ENCODE assay signal across 9 mouse cellular contexts in the genomic region with DNA sequence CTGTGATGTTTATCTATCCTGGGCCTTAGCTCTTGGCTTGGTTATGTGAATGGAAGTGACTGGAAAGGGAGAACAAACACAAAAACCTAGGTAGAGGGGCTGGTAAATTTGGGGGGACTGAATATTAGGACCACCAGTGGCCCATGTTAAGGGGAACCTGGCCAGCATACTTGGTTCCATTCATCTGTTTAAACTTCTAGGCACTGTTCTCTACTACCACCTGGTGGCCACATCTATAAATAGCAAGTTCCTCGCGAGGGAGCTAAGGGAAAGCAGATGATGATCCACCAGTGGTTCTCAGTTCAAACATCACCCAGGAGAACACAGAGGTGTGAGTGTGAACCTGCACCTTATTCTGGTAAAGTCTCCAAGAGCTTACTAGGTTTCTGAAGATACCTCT. TPM values are rescaled to one million over a fixed set of nuclear protein-coding genes. Genes with fewer than 3 reads are reported as not detected.
DNase-seq lines count a peak whose midpoint lies in the region; ATAC-seq and TF ChIP-seq lines count a peak whose summit lies in the region.
"Had no signal": no experiment of that assay in that cellular context is flagged by ENCODE, and none has a peak within 500 bp of the region (broad histone marks: within the 10 kb centered on the region; RNA-seq: fewer than 3 reads in every experiment).

No protein-coding gene starts in this region.

- ATAC-seq in cerebellum, adult (ENCODE audit: insufficient number of reproducible peaks, low FRiP score, low TSS enrichment) = 0 out of 2 replicates have a peak, but pooled peaks have one; percentile 56
- ATAC-seq in heart, postnatal 0 days (ENCODE audit: insufficient read depth, low read depth) = peak; percentile 24; the same call in 1 of the 2 replicates

- peaks cover 34% of the 10 kb centered on the region for H3K36me3 ChIP-seq in heart, postnatal 0 days (replicated peaks; ENCODE audit: control insufficient read depth, insufficient read depth, low read length)

- H3K4me3 ChIP-seq in heart, postnatal 0 days (ENCODE audit: low read depth, low read length) = no peak overlapping the region
- H3K4me3 ChIP-seq: liver, embryonic 15.5 days had no signal

- no peak for TF ChIP-seq EP300 in heart, postnatal 0 days (IDR thresholded peaks at IDR 0.05; ENCODE audit: low read depth)

- H3K27me3 ChIP-seq in heart, postnatal 0 days (ENCODE audit: control insufficient read depth, insufficient read depth, low read length) = no peaks in the 10 kb centered on the region
- H3K27me3 ChIP-seq: liver, embryonic 15.5 days had no signal

- H3K9me3 ChIP-seq in heart, postnatal 0 days (replicated peaks; ENCODE audit: control insufficient read depth, low read length) = no peaks in the 10 kb centered on the region
- H3K9me3 ChIP-seq: liver, embryonic 15.5 days had no signal

- H3K27ac ChIP-seq in heart, postnatal 0 days (ENCODE audit: low read depth) = no peak overlapping the region
- H3K27ac ChIP-seq: liver, embryonic 15.5 days had no signal

- no peak for DNase-seq in cerebellum, adult 11-12 months
- peak; percentile 63 for DNase-seq in ZHBTc4 (ENCODE audit: low read depth, low spot score)
- peak; percentile 84 for DNase-seq in embryo, embryonic 10.5 days (ENCODE audit: low spot score)
- DNase-seq in heart, postnatal 0 days (ENCODE audit: low spot score) = peak; percentile 72
- DNase-seq in layer of hippocampus, adult 9-10 months (ENCODE audit: low spot score) = peak; percentile 68
- DNase-seq in lung, postnatal 25 days (ENCODE audit: low spot score) = peak; percentile 77
- peak; percentile 54 for DNase-seq in right cerebral cortex, postnatal 14 days

- WGBS in heart, postnatal 0 days = 0% methylated on average over 2 of the region's 2 CpGs

- TF ChIP-seq CTCF in heart, postnatal 0 days (IDR thresholded peaks at IDR 0.05; ENCODE audit: low read depth) = peak; percentile 96

- H3K4me1 ChIP-seq in heart, postnatal 0 days (ENCODE audit: control insufficient read depth, insufficient read depth) = no peaks in the 10 kb centered on the region
- H3K4me1 ChIP-seq: liver, embryonic 15.5 days had no signal

- no peak overlapping the region for H3K9ac ChIP-seq in heart, postnatal 0 days (replicated peaks; ENCODE audit: low read depth, low read length)
- H3K9ac ChIP-seq: liver, embryonic 15.5 days had no signal

- H3K4me2 ChIP-seq in heart, postnatal 0 days (ENCODE audit: low read depth, low read length) = no peak overlapping the region
- H3K4me2 ChIP-seq: liver, embryonic 15.5 days had no signal

RNA-seq across cellular contexts. Expression of gene Usp35, which starts 34.4 kb away (rescaled TPM):
- 1.8 and 5.6 TPM in 2 replicates for total RNA-seq in heart, postnatal 0 days (2014; rRNA removed; ENCODE audit: low replicate concordance)
- polyA plus RNA-seq in heart, postnatal 0 days (2015; fragmentation: Nextera tagmentation; extraction: Ambion mirVana) = 0.30 and 0.36 TPM in 2 replicates

RNA-seq across cellular contexts. Expression of gene Kctd21, which starts 34.7 kb away (rescaled TPM):
- 0.97 and 3.4 TPM in 2 replicates for total RNA-seq in heart, postnatal 0 days (2014; rRNA removed; ENCODE audit: low replicate concordance)
- polyA plus RNA-seq in heart, postnatal 0 days (2015; fragmentation: Nextera tagmentation; extraction: Ambion mirVana) = 1.9 and 3.1 TPM in 2 replicates
